Comparison of ENCODE assay signal across 8 mouse cellular contexts in genomic region chr6:28980219-28980618, GRCm38 (mm10).
DNase-seq lines count a peak whose midpoint lies in the region; ATAC-seq lines count a peak whose summit lies in the region.

No protein-coding gene starts in this region.

- no peaks in the 10 kb centered on the region for H3K36me3 ChIP-seq in forebrain, embryonic 13.5 days (ENCODE audit: poor library complexity, severe bottlenecking)
- no peaks in the 10 kb centered on the region for H3K36me3 ChIP-seq in limb, embryonic 12.5 days

- WGBS in forebrain, embryonic 13.5 days = 3% methylated on average over 14 of the region's 14 CpGs
- WGBS in limb, embryonic 12.5 days = 3% methylated on average over 14 of the region's 14 CpGs

- H3K4me2 ChIP-seq in forebrain, embryonic 13.5 days = peak overlapping the region; percentile 83
- peak overlapping the region; percentile 86 for H3K4me2 ChIP-seq in limb, embryonic 12.5 days

- no peaks in the 10 kb centered on the region for H3K9me3 ChIP-seq in forebrain, embryonic 13.5 days (replicated peaks)
- 0 out of 2 replicates have a peak, but pooled peaks cover 6% of the 10 kb centered on the region for H3K9me3 ChIP-seq in limb, embryonic 12.5 days

- peaks cover 33% of the 10 kb centered on the region for H3K27me3 ChIP-seq in forebrain, embryonic 13.5 days
- H3K27me3 ChIP-seq in limb, embryonic 12.5 days = peaks cover 86% of the 10 kb centered on the region

- peak overlapping the region; percentile 65; the same call in 1 of the 2 replicates for H3K27ac ChIP-seq in forebrain, embryonic 13.5 days
- H3K27ac ChIP-seq in limb, embryonic 12.5 days = no peak overlapping the region

- peak; percentile 46 for ATAC-seq in forebrain, embryonic 13.5 days
- no peak for ATAC-seq in limb, embryonic 12.5 days (ENCODE audit: insufficient number of reproducible peaks, insufficient read depth, low FRiP score, low TSS enrichment, low read depth)

- peak overlapping the region; percentile 75 for H3K9ac ChIP-seq in forebrain, embryonic 13.5 days
- no peak overlapping the region for H3K9ac ChIP-seq in limb, embryonic 12.5 days (replicated peaks)

- peak; percentile 48 for DNase-seq in embryo, embryonic 10.5 days (ENCODE audit: low spot score)
- DNase-seq in embryo, embryonic 10 days (ENCODE audit: low spot score) = no peak
- peak; percentile 20 to 31 for DNase-seq in adrenal gland, postnatal 36 days
- DNase-seq in spleen, adult 18-20 months = no peak
- no peak for DNase-seq in urinary bladder, adult 2 months (ENCODE audit: low spot score)
- no peak for DNase-seq in testis, postnatal 10 days (ENCODE audit: low spot score)

- peak overlapping the region; percentile 56 for H3K4me3 ChIP-seq in forebrain, embryonic 13.5 days
- peak overlapping the region; percentile 46; the same call in 1 of the 2 replicates for H3K4me3 ChIP-seq in limb, embryonic 12.5 days (replicated peaks)

- H3K4me1 ChIP-seq in forebrain, embryonic 13.5 days = peaks cover 16% of the 10 kb centered on the region
- H3K4me1 ChIP-seq in limb, embryonic 12.5 days (replicated peaks) = peaks cover 7% of the 10 kb centered on the region

Comparison
In these comparisons a context has a peak if more than half of its experiments do, and no peak if none do; other contexts are left out.
1. DNase-seq: peak in embryo, embryonic 10.5 days (single experiment) and adrenal gland, postnatal 36 days (2 of 2); none in embryo, embryonic 10 days (single experiment), spleen, adult 18-20 months (0 of 2), urinary bladder, adult 2 months (single experiment) and testis, postnatal 10 days (single experiment).